Mouse (Mus musculus): ENCODE results near the gene Dennd5b. TPM values are rescaled to one million over a fixed set of nuclear protein-coding genes. Genes with fewer than 3 reads are reported as not detected.

Gene Dennd5b
- total and polyA plus RNA-seq, 3 experiments = 3.7 to 17.8 (median 16.0) TPM

GRCm38 (mm10) chr6:149098993-149099392, 2.5 kb downstream of the Dennd5b start:
- Histone ChIP-seq H3K9ac (ENCODE audit: low read depth, low read length) (no peak overlapping the region), H3K79me2 (replicated peaks; ENCODE audit: control insufficient read depth, insufficient read depth, low read length) (peaks cover 4% of the 10 kb centered on the region; the same call in 1 of the 2 replicates), H3K4me3 (no peak overlapping the region), H3K36me3 (ENCODE audit: control insufficient read depth, insufficient read depth, low read length) (peaks cover 9% of the 10 kb centered on the region), H3K27ac (no peak overlapping the region; the same call in 1 of the 2 replicates), H3K4me1 (ENCODE audit: control insufficient read depth, insufficient read depth, low read length) (peaks cover 3% of the 10 kb centered on the region), H3K27me3 (ENCODE audit: control insufficient read depth, insufficient read depth, low read length) (no peaks in the 10 kb centered on the region)
- TF ChIP-seq EP300 (IDR thresholded peaks at IDR 0.05; ENCODE audit: insufficient read depth, low read depth, low read length) (no peak), POLR2A (IDR thresholded peaks at IDR 0.05; ENCODE audit: insufficient read depth, low read depth, low read length) (no peak), CTCF (IDR thresholded peaks at IDR 0.05) (no peak)
- DNase-seq = no peak
- intact Hi-C loops (cut with DNase I) = no loop called here

- H3K9ac ChIP-seq (ENCODE audit: low read depth, low read length) = no peak overlapping the region
Measured at GRCm38 (mm10) chr6:149097276-149097675, 4.2 kb downstream of the Dennd5b start.

GRCm38 (mm10) chr6:149096233-149096632, 5.2 kb downstream of the Dennd5b start:
- H3K4me1 ChIP-seq (ENCODE audit: control insufficient read depth, insufficient read depth, low read length) = peaks cover 7% of the 10 kb centered on the region
- no peak overlapping the region for H3K27ac ChIP-seq
- no peak for TF ChIP-seq CTCF (IDR thresholded peaks at IDR 0.05)
- no peak overlapping the region for H3K4me3 ChIP-seq
- H3K9ac ChIP-seq (ENCODE audit: low read depth, low read length) = no peak overlapping the region
- WGBS = 89% methylated on average over 2 of the region's 2 CpGs
- peaks cover 14% of the 10 kb centered on the region for H3K36me3 ChIP-seq (ENCODE audit: control insufficient read depth, insufficient read depth, low read length)
- DNase-seq = no peak
- no peaks in the 10 kb centered on the region for H3K27me3 ChIP-seq (ENCODE audit: control insufficient read depth, insufficient read depth, low read length)
- H3K79me2 ChIP-seq (replicated peaks; ENCODE audit: control insufficient read depth, insufficient read depth, low read length) = peaks cover 4% of the 10 kb centered on the region; the same call in 1 of the 2 replicates
- intact Hi-C loops (cut with DNase I) = no loop called here

More at GRCm38 (mm10) chr6:149097276-149097675, 4.2 kb downstream of the Dennd5b start:
- H3K4me1 ChIP-seq (ENCODE audit: control insufficient read depth, insufficient read depth, low read length) = peaks cover 7% of the 10 kb centered on the region
- no peak for TF ChIP-seq POLR2A (IDR thresholded peaks at IDR 0.05; ENCODE audit: insufficient read depth, low read depth, low read length)
- TF ChIP-seq EP300 (IDR thresholded peaks at IDR 0.05; ENCODE audit: insufficient read depth, low read depth, low read length) = no peak
- no peak for TF ChIP-seq CTCF (IDR thresholded peaks at IDR 0.05)
- intact Hi-C loops (cut with DNase I) = no loop called here
- no peak overlapping the region for H3K4me3 ChIP-seq
- H3K27ac ChIP-seq = no peak overlapping the region
- H3K36me3 ChIP-seq (ENCODE audit: control insufficient read depth, insufficient read depth, low read length) = peaks cover 14% of the 10 kb centered on the region
- H3K27me3 ChIP-seq (ENCODE audit: control insufficient read depth, insufficient read depth, low read length) = no peaks in the 10 kb centered on the region
- 97% methylated on average over 1 of the region's 1 CpGs for WGBS
- peaks cover 4% of the 10 kb centered on the region; the same call in 1 of the 2 replicates for H3K79me2 ChIP-seq (replicated peaks; ENCODE audit: control insufficient read depth, insufficient read depth, low read length)
- no peak for DNase-seq

GRCm38 (mm10) chr6:149095389-149095788, 6.1 kb downstream of the Dennd5b start:
- Histone ChIP-seq H3K79me2 (replicated peaks; ENCODE audit: control insufficient read depth, insufficient read depth, low read length) (peaks cover 2% of the 10 kb centered on the region; the same call in 1 of the 2 replicates), H3K4me1 (ENCODE audit: control insufficient read depth, insufficient read depth, low read length) (peaks cover 7% of the 10 kb centered on the region), H3K9ac (ENCODE audit: low read depth, low read length) (no peak overlapping the region; the same call in 1 of the 2 replicates), H3K4me3 (no peak overlapping the region), H3K27me3 (ENCODE audit: control insufficient read depth, insufficient read depth, low read length) (no peaks in the 10 kb centered on the region), H3K27ac (peak overlapping the region; percentile 69), H3K36me3 (ENCODE audit: control insufficient read depth, insufficient read depth, low read length) (peaks cover 14% of the 10 kb centered on the region)
- DNase-seq = peak in 1 of 2 experiments; percentile 28
- intact Hi-C loops (cut with DNase I) = no loop called here
- TF ChIP-seq CTCF (IDR thresholded peaks at IDR 0.05) (peak; percentile 50), POLR2A (IDR thresholded peaks at IDR 0.05; ENCODE audit: insufficient read depth, low read depth, low read length) (no peak)
- WGBS = 35% methylated on average over 6 of the region's 6 CpGs

- H3K4me1 ChIP-seq (ENCODE audit: control insufficient read depth, insufficient read depth, low read length) = peaks cover 7% of the 10 kb centered on the region
- no peak for DNase-seq
- no peak overlapping the region for H3K4me3 ChIP-seq
- peak overlapping the region; percentile 69 for H3K27ac ChIP-seq
- H3K36me3 ChIP-seq (ENCODE audit: control insufficient read depth, insufficient read depth, low read length) = peaks cover 14% of the 10 kb centered on the region
- 16% methylated on average over 1 of the region's 1 CpGs for WGBS
- no peaks in the 10 kb centered on the region for H3K27me3 ChIP-seq (ENCODE audit: control insufficient read depth, insufficient read depth, low read length)
- TF ChIP-seq EP300 (IDR thresholded peaks at IDR 0.05; ENCODE audit: insufficient read depth, low read depth, low read length) = no peak
- TF ChIP-seq CTCF (IDR thresholded peaks at IDR 0.05) = no peak
- no peak for TF ChIP-seq POLR2A (IDR thresholded peaks at IDR 0.05; ENCODE audit: insufficient read depth, low read depth, low read length)
- H3K79me2 ChIP-seq (replicated peaks; ENCODE audit: control insufficient read depth, insufficient read depth, low read length) = peaks cover 2% of the 10 kb centered on the region; the same call in 1 of the 2 replicates
- intact Hi-C loops (cut with DNase I) = no loop called here
- H3K9ac ChIP-seq (ENCODE audit: low read depth, low read length) = no peak overlapping the region
Measured at GRCm38 (mm10) chr6:149094555-149094954, 6.9 kb downstream of the Dennd5b start.

- Histone ChIP-seq H3K4me1 (ENCODE audit: control insufficient read depth, insufficient read depth, low read length) (peaks cover 6% of the 10 kb centered on the region), H3K9ac (ENCODE audit: low read depth, low read length) (no peak overlapping the region), H3K4me3 (no peak overlapping the region), H3K36me3 (ENCODE audit: control insufficient read depth, insufficient read depth, low read length) (peaks cover 14% of the 10 kb centered on the region), H3K27me3 (ENCODE audit: control insufficient read depth, insufficient read depth, low read length) (no peaks in the 10 kb centered on the region), H3K79me2 (replicated peaks; ENCODE audit: control insufficient read depth, insufficient read depth, low read length) (peaks cover 4% of the 10 kb centered on the region; the same call in 1 of the 2 replicates), H3K27ac (peak overlapping the region; percentile 69)
- intact Hi-C loops (cut with DNase I) = no loop called here
- TF ChIP-seq EP300 (IDR thresholded peaks at IDR 0.05; ENCODE audit: insufficient read depth, low read depth, low read length) (0 out of 2 replicates have a peak, but pooled peaks have one; percentile 30), CTCF (IDR thresholded peaks at IDR 0.05) (no peak), POLR2A (IDR thresholded peaks at IDR 0.05; ENCODE audit: insufficient read depth, low read depth, low read length) (0 out of 2 replicates have a peak, but pooled peaks have one; percentile 37)
- WGBS = 26% methylated on average over 5 of the region's 5 CpGs
- peak in 1 of 2 experiments; percentile 40 for DNase-seq
Measured at GRCm38 (mm10) chr6:149093465-149093864, 8.0 kb downstream of the Dennd5b start.
